Mouse (Mus musculus) lung, postnatal 0 days (tissue): ENCODE data around the gene Psmd4.
A peak's percentile ranks its signal among the peaks of the same experiment; 100 is the strongest.

ENCODE experiments used
- CTCF ChIP-seq: IDR thresholded peaks from 2 replicates; pipeline ENCODE4 v1.5.1; 2016; ENCODE audit warnings: antibody characterized with exemption, mild to moderate bottlenecking
- EP300 ChIP-seq: IDR thresholded peaks from 2 replicates; pipeline ENCODE4 v1.6.1; 2016; ENCODE audit warnings: antibody characterized with exemption, mild to moderate bottlenecking, control low read depth

DNA sequence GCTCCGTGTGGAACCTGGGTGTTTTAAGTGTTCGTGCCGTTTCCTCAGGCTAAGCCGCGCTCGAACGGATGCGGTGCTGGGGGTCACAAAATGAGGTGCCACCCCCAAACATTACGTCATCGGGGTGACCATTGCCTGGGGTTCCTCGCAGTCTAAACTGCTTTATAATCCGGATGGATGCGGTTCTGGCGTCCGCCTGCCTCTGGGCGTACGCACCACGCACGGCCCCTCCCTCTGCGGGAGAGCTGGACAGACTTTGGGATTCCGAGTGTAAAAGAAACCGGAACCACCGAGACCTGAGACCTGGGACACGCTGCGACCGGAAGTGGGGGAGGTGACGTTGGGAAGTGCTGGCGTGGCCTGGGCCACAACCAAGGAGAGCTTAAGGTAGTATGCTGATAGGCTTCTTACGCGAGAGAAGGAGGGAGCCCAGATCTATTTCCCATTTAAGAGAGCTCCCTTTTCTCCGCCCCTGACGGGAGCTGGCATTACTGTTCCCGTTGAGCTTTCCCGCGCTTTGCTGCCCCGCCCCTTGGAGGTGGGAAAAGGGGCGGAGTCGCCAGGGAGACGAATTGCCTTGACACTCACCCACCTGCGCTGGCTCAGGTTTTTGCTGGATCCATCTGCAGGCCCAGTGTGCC is 26.4 kb downstream of the Psmd4 start:
- no peak for TF ChIP-seq CTCF
- 0 out of 2 replicates have a peak, but pooled peaks have one; percentile 11 for TF ChIP-seq EP300
